Mouse (Mus musculus): ENCODE results near the gene 2010111I01Rik.

DNA sequence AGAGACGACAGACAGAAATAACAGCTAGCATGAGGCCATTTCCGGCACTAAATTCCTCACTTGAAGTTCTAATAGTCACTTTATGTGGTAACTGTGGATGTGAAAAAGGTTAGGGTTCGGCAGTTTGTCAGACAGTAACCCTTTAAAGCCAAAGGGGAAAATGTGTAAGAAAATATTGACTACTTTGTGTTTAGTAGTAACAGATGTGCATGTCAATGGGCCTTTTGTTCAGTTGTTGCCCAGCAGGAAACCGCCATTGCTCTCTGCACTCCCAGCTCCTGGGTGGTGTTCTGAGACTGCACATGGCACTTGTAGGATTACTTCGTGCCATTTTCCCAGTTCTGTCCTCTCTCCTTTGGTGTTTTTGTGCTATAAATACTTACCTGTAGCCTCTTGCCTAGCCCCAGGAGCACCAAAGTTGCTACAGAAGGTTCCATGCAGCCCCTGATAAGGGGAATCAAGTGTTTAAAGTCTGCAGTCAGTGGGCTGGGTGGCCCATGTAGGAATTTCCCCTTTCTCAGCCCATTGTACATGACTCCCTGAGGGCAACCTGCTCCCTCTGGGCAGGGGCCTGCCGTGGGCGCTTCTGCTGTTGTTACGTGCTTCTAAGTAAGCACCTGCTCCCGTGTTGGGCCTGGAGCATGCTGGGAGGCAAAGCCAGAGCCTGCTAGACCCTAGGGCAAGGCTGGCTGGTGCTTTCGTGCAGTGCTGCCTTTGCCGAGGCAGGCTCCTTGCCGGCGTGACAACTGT lies 206.8 kb downstream of the 2010111I01Rik start:
- TF ChIP-seq EP300 (IDR thresholded peaks at IDR 0.05; ENCODE audit: insufficient read depth, low read depth, low read length) (no peak), POLR2A (IDR thresholded peaks at IDR 0.05; ENCODE audit: insufficient read depth, low read depth, low read length) (no peak), CTCF (IDR thresholded peaks at IDR 0.05) (no peak)

Measured in heart, adult 2 months (tissue).